Mouse (Mus musculus) testis, adult 2 months (tissue): Measurements from ENCODE around the gene Usp21.

ENCODE experiments used
- CTCF ChIP-seq: fragments of 200-500 bp; IDR thresholded peaks from 2 replicates; pipeline ENCODE4 v1.5.1; 2012; ENCODE audit warnings: low read depth, mild to moderate bottlenecking, inconsistent platforms, low read length, moderate library complexity; ENCODE audit not compliant: control insufficient read depth, insufficient read depth, insufficient replicate concordance
- POLR2A ChIP-seq: fragments of 200-500 bp; IDR thresholded peaks from 2 replicates; pipeline ENCODE4 v1.6.1; 2012; ENCODE audit warnings: low read depth, mild to moderate bottlenecking, inconsistent platforms, low read length, moderate library complexity; ENCODE audit not compliant: control insufficient read depth

GRCm38 (mm10) chr1:171250680-171251593, 36.9 kb downstream of the Usp21 start, which contains the start of gene Ndufs2:
- no peak for TF ChIP-seq POLR2A
- TF ChIP-seq CTCF, result no peak
